Mouse (Mus musculus): ENCODE results near the gene Mxra7. TPM values are rescaled to one million over a fixed set of nuclear protein-coding genes. Genes with fewer than 3 reads are reported as not detected.

The Mxra7 gene
- polyA plus RNA-seq, 1 experiment from 2014 or later: 25.7 TPM

Other genes with a start within 250 kb of the Mxra7 start
- gene Ube2o, start 246.6 kb downstream of the Mxra7 start, polyA plus RNA-seq (2015; fragmentation: Nextera tagmentation; extraction: Ambion mirVana): 12.5 and 14.0 TPM in 2 replicates
- gene Aanat, start 241.6 kb downstream of the Mxra7 start, polyA plus RNA-seq (2015; fragmentation: Nextera tagmentation; extraction: Ambion mirVana): 0.09 TPM in 1 of 2 replicates, not detected in the other
- gene Rhbdf2, start 201.0 kb downstream of the Mxra7 start, polyA plus RNA-seq (2015; fragmentation: Nextera tagmentation; extraction: Ambion mirVana): 7.4 and 7.5 TPM in 2 replicates
- 1.2 and 1.3 TPM in 2 replicates for gene Prcd, start 174.5 kb downstream of the Mxra7 start, polyA plus RNA-seq (2015; fragmentation: Nextera tagmentation; extraction: Ambion mirVana)
- 16.7 and 17.7 TPM in 2 replicates for gene Cygb, start 173.7 kb downstream of the Mxra7 start, polyA plus RNA-seq (2015; fragmentation: Nextera tagmentation; extraction: Ambion mirVana)
- not detected in 2 replicates for gene St6galnac1, start 52.5 kb downstream of the Mxra7 start, polyA plus RNA-seq (2015; fragmentation: Nextera tagmentation; extraction: Ambion mirVana)
- gene Mettl23, start 15.2 kb upstream of the Mxra7 start, polyA plus RNA-seq (2015; fragmentation: Nextera tagmentation; extraction: Ambion mirVana): 57.9 and 61.3 TPM in 2 replicates
- 71.1 and 76.3 TPM in 2 replicates for gene Jmjd6, start 15.4 kb upstream of the Mxra7 start, polyA plus RNA-seq (2015; fragmentation: Nextera tagmentation; extraction: Ambion mirVana)
- 33.3 and 33.7 TPM in 2 replicates for gene Mfsd11, start 24.4 kb upstream of the Mxra7 start, polyA plus RNA-seq (2015; fragmentation: Nextera tagmentation; extraction: Ambion mirVana)
- gene Srsf2, start 25.0 kb upstream of the Mxra7 start, polyA plus RNA-seq (2015; fragmentation: Nextera tagmentation; extraction: Ambion mirVana): 728 and 781 TPM in 2 replicates
- gene Mgat5b, start 90.8 kb upstream of the Mxra7 start, polyA plus RNA-seq (2015; fragmentation: Nextera tagmentation; extraction: Ambion mirVana): 1.2 TPM in 2 replicates